Mouse (Mus musculus): ENCODE results near the gene Cdh5. TPM values are rescaled to one million over a fixed set of nuclear protein-coding genes. Genes with fewer than 3 reads are reported as not detected.

Gene Cdh5
- polyA plus RNA-seq, 1 experiment from 2014 or later = 19.7 TPM

DNA sequence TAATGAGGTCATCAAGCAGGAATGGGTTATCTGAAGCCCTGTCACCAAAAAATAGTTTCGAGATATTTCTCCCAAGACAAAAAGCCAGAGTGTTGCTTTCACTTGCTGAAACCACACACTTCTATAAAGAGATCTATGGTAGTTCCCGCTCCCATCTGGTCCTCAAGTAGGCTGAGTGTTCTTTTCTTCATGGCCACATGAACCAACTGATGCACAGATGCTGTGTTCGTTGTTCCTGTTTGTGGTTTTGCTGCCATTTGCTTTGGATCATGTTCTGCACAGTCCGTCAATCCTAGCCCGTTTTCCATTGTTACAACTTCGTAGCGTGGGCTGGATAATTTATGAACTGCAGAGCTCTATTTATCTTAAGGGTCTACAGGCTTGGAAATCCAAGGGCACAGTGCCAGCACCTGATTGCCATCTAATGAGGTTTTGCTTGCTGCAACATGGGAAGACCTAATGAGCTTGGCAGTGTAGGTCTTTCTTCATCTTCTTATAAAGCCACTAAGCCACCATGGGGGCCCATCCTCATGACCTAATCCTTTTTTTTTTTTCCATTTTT is 30.1 kb downstream of the Cdh5 start:
- Histone ChIP-seq H3K27ac (replicated peaks; ENCODE audit: low read depth, low read length) (no peak overlapping the region), H3K9me3 (replicated peaks; ENCODE audit: control insufficient read depth, low read length) (no peaks in the 10 kb centered on the region), H3K4me2 (ENCODE audit: low read depth, low read length) (no peak overlapping the region), H3K36me3 (replicated peaks; ENCODE audit: control insufficient read depth, insufficient read depth, low read depth, low read length) (no peaks in the 10 kb centered on the region), H3K9ac (replicated peaks; ENCODE audit: low read length) (no peak overlapping the region), H3K4me3 (ENCODE audit: low read depth, low read length) (no peak overlapping the region), H3K27me3 (ENCODE audit: control insufficient read depth, insufficient read depth, low read length) (no peaks in the 10 kb centered on the region), H3K4me1 (ENCODE audit: control insufficient read depth, insufficient read depth, low read length) (no peaks in the 10 kb centered on the region)
- ATAC-seq (replicated peaks; ENCODE audit: insufficient number of reproducible peaks, low FRiP score, low TSS enrichment, low read depth) (no peak), DNase-seq (ENCODE audit: low spot score) (no peak)
- WGBS = 93% methylated on average over 7 of the region's 7 CpGs

DNA sequence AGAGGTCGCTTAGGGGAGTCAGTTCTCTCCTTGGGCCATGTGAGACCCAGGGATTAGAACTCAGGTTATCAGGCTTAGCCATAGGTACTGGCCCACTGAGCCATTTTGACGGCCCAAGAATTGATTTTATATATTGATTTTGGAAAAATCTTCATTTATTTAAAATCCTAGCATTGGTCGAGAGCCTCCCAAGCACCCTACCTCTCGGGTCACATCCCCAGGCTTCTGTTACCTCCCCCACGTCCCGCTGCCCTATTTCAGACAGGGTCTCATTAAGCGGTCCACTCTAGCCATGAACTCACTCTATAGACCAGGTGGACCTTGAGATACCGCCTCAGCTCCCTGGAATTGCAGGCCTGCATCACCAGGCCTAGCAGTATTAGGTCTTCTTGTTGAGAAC is 33.1 kb downstream of the Cdh5 start:
- ATAC-seq (replicated peaks; ENCODE audit: insufficient number of reproducible peaks, low FRiP score, low TSS enrichment, low read depth) (no peak), DNase-seq (ENCODE audit: low spot score) (no peak)
- Histone ChIP-seq H3K36me3 (replicated peaks; ENCODE audit: control insufficient read depth, insufficient read depth, low read depth, low read length) (no peaks in the 10 kb centered on the region), H3K9ac (replicated peaks; ENCODE audit: low read length) (no peak overlapping the region), H3K27ac (replicated peaks; ENCODE audit: low read depth, low read length) (no peak overlapping the region), H3K9me3 (replicated peaks; ENCODE audit: control insufficient read depth, low read length) (no peaks in the 10 kb centered on the region), H3K4me3 (ENCODE audit: low read depth, low read length) (no peak overlapping the region), H3K4me2 (ENCODE audit: low read depth, low read length) (no peak overlapping the region), H3K27me3 (ENCODE audit: control insufficient read depth, insufficient read depth, low read length) (no peaks in the 10 kb centered on the region), H3K4me1 (ENCODE audit: control insufficient read depth, insufficient read depth, low read length) (no peaks in the 10 kb centered on the region)
- 88% methylated on average over 8 of the region's 8 CpGs for WGBS

- no peaks in the 10 kb centered on the region for H3K36me3 ChIP-seq (replicated peaks; ENCODE audit: control insufficient read depth, insufficient read depth, low read depth, low read length)
- H3K4me2 ChIP-seq (ENCODE audit: low read depth, low read length) = no peak overlapping the region
- no peak overlapping the region for H3K4me3 ChIP-seq (ENCODE audit: low read depth, low read length)
- no peaks in the 10 kb centered on the region for H3K9me3 ChIP-seq (replicated peaks; ENCODE audit: control insufficient read depth, low read length)
- no peak overlapping the region for H3K9ac ChIP-seq (replicated peaks; ENCODE audit: low read length)
- no peaks in the 10 kb centered on the region for H3K4me1 ChIP-seq (ENCODE audit: control insufficient read depth, insufficient read depth, low read length)
- WGBS = 87% methylated on average over 3 of the region's 3 CpGs
- DNase-seq (ENCODE audit: low spot score) (no peak), ATAC-seq (replicated peaks; ENCODE audit: insufficient number of reproducible peaks, low FRiP score, low TSS enrichment, low read depth) (no peak)
- H3K27me3 ChIP-seq (ENCODE audit: control insufficient read depth, insufficient read depth, low read length) = no peaks in the 10 kb centered on the region
- no peak overlapping the region for H3K27ac ChIP-seq (replicated peaks; ENCODE audit: low read depth, low read length)
Observed at GRCm38 (mm10) chr8:104136277-104136676, 34.9 kb downstream of the Cdh5 start.

DNA sequence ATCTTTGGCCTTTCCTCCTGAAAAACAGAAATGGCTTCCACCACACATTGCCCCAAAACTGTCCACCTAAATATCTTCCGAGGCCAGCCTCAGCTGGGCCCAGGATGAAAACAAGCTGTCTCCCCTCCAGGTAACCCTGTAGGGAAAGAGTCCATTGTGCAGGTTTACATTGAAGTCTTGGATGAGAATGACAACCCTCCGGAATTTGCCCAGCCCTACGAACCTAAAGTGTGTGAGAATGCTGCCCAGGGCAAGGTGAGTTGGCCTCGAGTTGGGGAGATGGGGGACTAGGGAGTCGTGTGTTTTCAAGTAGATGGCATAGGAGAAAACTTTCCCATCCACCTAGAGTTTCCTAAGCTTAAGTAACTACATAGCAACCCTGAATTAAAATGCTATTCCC is 36.2 kb downstream of the Cdh5 start:
- no peak for DNase-seq (ENCODE audit: low spot score)
- ATAC-seq (replicated peaks; ENCODE audit: insufficient number of reproducible peaks, low FRiP score, low TSS enrichment, low read depth) = no peak

GRCm38 (mm10) chr8:104140611-104141010 is 39.2 kb downstream of the Cdh5 start:
- WGBS = 94% methylated on average over 13 of the region's 13 CpGs

More for the DNA sequence above, 36.2 kb downstream of the Cdh5 start:
- Histone ChIP-seq H3K36me3 (replicated peaks; ENCODE audit: control insufficient read depth, insufficient read depth, low read depth, low read length) (no peaks in the 10 kb centered on the region), H3K4me1 (ENCODE audit: control insufficient read depth, insufficient read depth, low read length) (no peaks in the 10 kb centered on the region), H3K27me3 (ENCODE audit: control insufficient read depth, insufficient read depth, low read length) (no peaks in the 10 kb centered on the region), H3K4me3 (ENCODE audit: low read depth, low read length) (no peak overlapping the region), H3K9me3 (replicated peaks; ENCODE audit: control insufficient read depth, low read length) (no peaks in the 10 kb centered on the region), H3K27ac (replicated peaks; ENCODE audit: low read depth, low read length) (no peak overlapping the region), H3K4me2 (ENCODE audit: low read depth, low read length) (no peak overlapping the region), H3K9ac (replicated peaks; ENCODE audit: low read length) (no peak overlapping the region)
- WGBS = 83% methylated on average over 5 of the region's 5 CpGs

DNA sequence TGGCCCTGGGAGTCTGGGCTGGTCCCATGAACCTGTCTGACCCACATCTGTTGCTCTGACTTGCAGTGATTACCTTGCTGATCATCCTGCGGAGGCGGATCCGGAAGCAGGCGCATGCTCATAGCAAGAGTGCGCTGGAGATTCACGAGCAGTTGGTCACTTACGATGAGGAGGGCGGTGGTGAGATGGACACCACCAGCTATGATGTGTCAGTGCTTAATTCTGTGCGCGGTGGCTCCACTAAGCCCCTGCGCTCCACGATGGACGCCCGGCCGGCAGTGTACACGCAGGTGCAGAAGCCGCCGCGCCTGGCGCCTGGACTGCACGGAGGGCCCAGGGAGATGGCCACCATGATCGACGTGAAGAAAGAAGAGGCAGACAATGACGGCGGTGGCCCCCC is 41.0 kb downstream of the Cdh5 start:
- H3K36me3 ChIP-seq (replicated peaks; ENCODE audit: control insufficient read depth, insufficient read depth, low read depth, low read length) = no peaks in the 10 kb centered on the region
- 86% methylated on average over 25 of the region's 25 CpGs for WGBS
- no peaks in the 10 kb centered on the region for H3K27me3 ChIP-seq (ENCODE audit: control insufficient read depth, insufficient read depth, low read length)
- no peak for DNase-seq (ENCODE audit: low spot score)
- no peak for ATAC-seq (replicated peaks; ENCODE audit: insufficient number of reproducible peaks, low FRiP score, low TSS enrichment, low read depth)
- H3K4me3 ChIP-seq (ENCODE audit: low read depth, low read length) = no peak overlapping the region
- no peak overlapping the region for H3K9ac ChIP-seq (replicated peaks; ENCODE audit: low read length)
- H3K27ac ChIP-seq (replicated peaks; ENCODE audit: low read depth, low read length) = no peak overlapping the region
- no peaks in the 10 kb centered on the region for H3K4me1 ChIP-seq (ENCODE audit: control insufficient read depth, insufficient read depth, low read length)
- no peaks in the 10 kb centered on the region for H3K9me3 ChIP-seq (replicated peaks; ENCODE audit: control insufficient read depth, low read length)
- no peak overlapping the region for H3K4me2 ChIP-seq (ENCODE audit: low read depth, low read length)

More at GRCm38 (mm10) chr8:104140611-104141010, 39.2 kb downstream of the Cdh5 start:
- H3K4me3 ChIP-seq (ENCODE audit: low read depth, low read length) = no peak overlapping the region
- no peaks in the 10 kb centered on the region for H3K9me3 ChIP-seq (replicated peaks; ENCODE audit: control insufficient read depth, low read length)
- DNase-seq (ENCODE audit: low spot score) (no peak), ATAC-seq (replicated peaks; ENCODE audit: insufficient number of reproducible peaks, low FRiP score, low TSS enrichment, low read depth) (no peak)
- H3K27ac ChIP-seq (replicated peaks; ENCODE audit: low read depth, low read length) = no peak overlapping the region
- no peaks in the 10 kb centered on the region for H3K36me3 ChIP-seq (replicated peaks; ENCODE audit: control insufficient read depth, insufficient read depth, low read depth, low read length)
- no peaks in the 10 kb centered on the region for H3K4me1 ChIP-seq (ENCODE audit: control insufficient read depth, insufficient read depth, low read length)
- H3K4me2 ChIP-seq (ENCODE audit: low read depth, low read length) = no peak overlapping the region
- H3K27me3 ChIP-seq (ENCODE audit: control insufficient read depth, insufficient read depth, low read length) = no peaks in the 10 kb centered on the region
- no peak overlapping the region for H3K9ac ChIP-seq (replicated peaks; ENCODE audit: low read length)

GRCm38 (mm10) chr8:104143379-104143778 is 42.0 kb downstream of the Cdh5 start:
- ATAC-seq (replicated peaks; ENCODE audit: insufficient number of reproducible peaks, low FRiP score, low TSS enrichment, low read depth) (0 out of 2 replicates have a peak, but pooled peaks have one; percentile 15), DNase-seq (ENCODE audit: low spot score) (no peak)
- Histone ChIP-seq H3K4me2 (ENCODE audit: low read depth, low read length) (no peak overlapping the region), H3K4me1 (ENCODE audit: control insufficient read depth, insufficient read depth, low read length) (no peaks in the 10 kb centered on the region), H3K27ac (replicated peaks; ENCODE audit: low read depth, low read length) (no peak overlapping the region), H3K36me3 (replicated peaks; ENCODE audit: control insufficient read depth, insufficient read depth, low read depth, low read length) (no peaks in the 10 kb centered on the region), H3K4me3 (ENCODE audit: low read depth, low read length) (no peak overlapping the region), H3K27me3 (ENCODE audit: control insufficient read depth, insufficient read depth, low read length) (no peaks in the 10 kb centered on the region), H3K9me3 (replicated peaks; ENCODE audit: control insufficient read depth, low read length) (no peaks in the 10 kb centered on the region), H3K9ac (replicated peaks; ENCODE audit: low read length) (no peak overlapping the region)
- WGBS = 72% methylated on average over 4 of the region's 4 CpGs

DNA sequence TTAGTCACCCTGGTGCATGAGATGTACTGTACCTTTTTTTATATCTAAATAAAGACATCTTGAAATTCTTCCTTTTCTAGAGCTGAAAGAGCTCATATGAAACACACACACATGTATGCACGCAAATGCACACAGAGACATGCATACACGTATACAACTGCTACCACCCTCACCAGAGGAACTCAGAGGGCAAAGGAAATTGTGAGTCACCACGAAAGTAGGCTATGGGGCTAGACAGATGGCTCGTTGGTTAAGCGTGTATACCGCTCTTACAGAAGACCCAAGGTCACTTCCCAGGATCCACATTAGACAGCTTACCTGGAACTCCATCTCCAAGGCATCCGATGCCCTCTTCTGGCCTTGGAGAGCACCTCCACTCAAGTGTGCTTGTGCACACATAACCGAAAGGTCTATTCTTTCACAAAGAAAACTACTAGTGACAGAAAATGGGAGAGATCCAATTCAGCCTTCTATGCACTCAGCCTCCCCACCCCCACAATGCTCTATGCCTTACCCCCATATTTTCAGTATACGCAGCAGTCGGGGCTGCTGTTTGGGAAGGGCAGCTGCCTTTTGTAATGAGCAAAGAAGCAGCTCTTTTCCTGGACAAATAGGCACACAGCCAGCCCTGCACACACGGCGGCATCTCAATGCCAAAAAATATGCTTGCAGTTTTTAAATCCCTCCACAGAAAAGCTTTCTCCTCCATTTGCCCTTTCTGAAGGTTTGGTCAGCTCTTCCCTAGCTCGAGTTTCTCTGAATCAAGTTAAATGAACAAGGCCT is 43.2 kb downstream of the Cdh5 start:
- no peaks in the 10 kb centered on the region for H3K36me3 ChIP-seq (replicated peaks; ENCODE audit: control insufficient read depth, insufficient read depth, low read depth, low read length)
- H3K9ac ChIP-seq (replicated peaks; ENCODE audit: low read length) = no peak overlapping the region
- H3K27ac ChIP-seq (replicated peaks; ENCODE audit: low read depth, low read length) = no peak overlapping the region
- no peak overlapping the region for H3K4me3 ChIP-seq (ENCODE audit: low read depth, low read length)
- no peak overlapping the region for H3K4me2 ChIP-seq (ENCODE audit: low read depth, low read length)
- no peaks in the 10 kb centered on the region for H3K27me3 ChIP-seq (ENCODE audit: control insufficient read depth, insufficient read depth, low read length)
- H3K4me1 ChIP-seq (ENCODE audit: control insufficient read depth, insufficient read depth, low read length) = no peaks in the 10 kb centered on the region
- 84% methylated on average over 13 of the region's 13 CpGs for WGBS
- H3K9me3 ChIP-seq (replicated peaks; ENCODE audit: control insufficient read depth, low read length) = no peaks in the 10 kb centered on the region
- DNase-seq (ENCODE audit: low spot score) (no peak), ATAC-seq (replicated peaks; ENCODE audit: insufficient number of reproducible peaks, low FRiP score, low TSS enrichment, low read depth) (no peak)
